Mouse (Mus musculus): Measurements from ENCODE around the gene Zfp609. TPM values are rescaled to one million over a fixed set of nuclear protein-coding genes. Genes with fewer than 3 reads are reported as not detected.
"Not testable (repeated sequence)": the region's sequence is repeated elsewhere in the genome, so short reads cannot be mapped to it uniquely, and the experiment has no call there.

Gene Zfp609
- total RNA-seq, 2 experiments from 2014 or later, result 54.2 to 62.2 TPM

- H3K27ac ChIP-seq, result peak overlapping the region; percentile 36
- no peak for TF ChIP-seq CTCF (conservative IDR thresholded peaks at IDR 0.05)
- DNase-seq (ENCODE audit: low spot score in 2 of 2), result no peak
- H3K4me3 ChIP-seq, result no peak overlapping the region
Observed at GRCm38 (mm10) chr9:65799770-65800169, 27.6 kb downstream of the Zfp609 start.

GRCm38 (mm10) chr9:65795651-65796050 lies 31.7 kb downstream of the Zfp609 start:
- no peak for DNase-seq (ENCODE audit: low spot score in 2 of 2)
- no peak for TF ChIP-seq CTCF (conservative IDR thresholded peaks at IDR 0.05)

GRCm38 (mm10) chr9:65794313-65794712 lies 33.1 kb downstream of the Zfp609 start:
- Histone ChIP-seq H3K27ac (peak overlapping the region; percentile 77), H3K4me3 (no peak overlapping the region)
- no peak for DNase-seq (ENCODE audit: low spot score in 2 of 2)
- no peak for TF ChIP-seq CTCF (conservative IDR thresholded peaks at IDR 0.05)

More at GRCm38 (mm10) chr9:65795651-65796050, 31.7 kb downstream of the Zfp609 start:
- Histone ChIP-seq H3K27ac (peak overlapping the region; percentile 25; the same call in 1 of the 2 replicates), H3K4me3 (no peak overlapping the region)

- TF ChIP-seq CTCF (conservative IDR thresholded peaks at IDR 0.05), result no peak
Observed at GRCm38 (mm10) chr9:65793506-65793905, 33.9 kb downstream of the Zfp609 start.

GRCm38 (mm10) chr9:65793086-65793485 lies 34.3 kb downstream of the Zfp609 start:
- no peak overlapping the region for H3K4me3 ChIP-seq
- peak overlapping the region; percentile 77 for H3K27ac ChIP-seq
- DNase-seq (ENCODE audit: low spot score in 2 of 2), result peak in 1 of 2 experiments; percentile 16
- no peak for TF ChIP-seq CTCF (conservative IDR thresholded peaks at IDR 0.05)

More at GRCm38 (mm10) chr9:65793506-65793905, 33.9 kb downstream of the Zfp609 start:
- DNase-seq (ENCODE audit: low spot score in 2 of 2), result peak in 1 of 2 experiments; percentile 13
- Histone ChIP-seq H3K27ac (peak overlapping the region; percentile 77), H3K4me3 (no peak overlapping the region)

- no peak overlapping the region for H3K4me3 ChIP-seq
- DNase-seq (ENCODE audit: low spot score in 2 of 2), result no peak
- peak overlapping the region; percentile 8; the same call in 1 of the 2 replicates for H3K27ac ChIP-seq
- TF ChIP-seq CTCF (conservative IDR thresholded peaks at IDR 0.05), result no peak
Observed at GRCm38 (mm10) chr9:65791846-65792245, 35.5 kb downstream of the Zfp609 start.

- no peak for DNase-seq (ENCODE audit: low spot score in 2 of 2)
- H3K27ac ChIP-seq, result no peak overlapping the region; the same call in 1 of the 2 replicates
- no peak for TF ChIP-seq CTCF (conservative IDR thresholded peaks at IDR 0.05)
- H3K4me3 ChIP-seq, result no peak overlapping the region
Observed at GRCm38 (mm10) chr9:65791106-65791505, 36.3 kb downstream of the Zfp609 start.

- H3K27ac ChIP-seq, result no peak overlapping the region
- DNase-seq (ENCODE audit: low spot score in 2 of 2), result no peak
- no peak for TF ChIP-seq CTCF (conservative IDR thresholded peaks at IDR 0.05)
- H3K4me3 ChIP-seq, result no peak overlapping the region
Observed at GRCm38 (mm10) chr9:65789788-65790187, 37.6 kb downstream of the Zfp609 start.

- Histone ChIP-seq H3K27ac (peak overlapping the region; percentile 86), H3K4me3 (no peak overlapping the region)
- no peak for DNase-seq (ENCODE audit: low spot score in 2 of 2)
- TF ChIP-seq CTCF (conservative IDR thresholded peaks at IDR 0.05), result no peak
Observed at GRCm38 (mm10) chr9:65788556-65788955, 38.8 kb downstream of the Zfp609 start.

- TF ChIP-seq CTCF (conservative IDR thresholded peaks at IDR 0.05), result no peak
- Histone ChIP-seq H3K27ac (peak overlapping the region; percentile 86), H3K4me3 (no peak overlapping the region)
- no peak for DNase-seq (ENCODE audit: low spot score in 2 of 2)
Observed at GRCm38 (mm10) chr9:65787829-65788344, 39.5 kb downstream of the Zfp609 start.

- DNase-seq (ENCODE audit: low spot score in 2 of 2), result no peak
- TF ChIP-seq CTCF (conservative IDR thresholded peaks at IDR 0.05), result no peak
- Histone ChIP-seq H3K27ac (peak overlapping the region; percentile 86), H3K4me3 (no peak overlapping the region)
Observed at GRCm38 (mm10) chr9:65786885-65787787, 40.2 kb downstream of the Zfp609 start.

GRCm38 (mm10) chr9:65785772-65786368 lies 41.5 kb downstream of the Zfp609 start:
- H3K27ac ChIP-seq, result no peak overlapping the region; the same call in 1 of the 2 replicates
- TF ChIP-seq CTCF (conservative IDR thresholded peaks at IDR 0.05), result no peak
- no peak overlapping the region for H3K4me3 ChIP-seq
- DNase-seq (ENCODE audit: low spot score in 2 of 2), result no peak

GRCm38 (mm10) chr9:65779619-65780018 lies 47.7 kb downstream of the Zfp609 start:
- not testable (repeated sequence) for H3K4me3 ChIP-seq; DNase-seq (ENCODE audit: low spot score in 2 of 2); H3K27ac ChIP-seq
